Mouse (Mus musculus): Measurements from ENCODE around the gene Gm28557. TPM values are rescaled to one million over a fixed set of nuclear protein-coding genes. Genes with fewer than 3 reads are reported as not detected.

The Gm28557 gene
- polyA plus RNA-seq, 1 experiment from 2014 or later, result 2.7 TPM

- Histone ChIP-seq H3K4me2 (ENCODE audit: low read depth, low read length) (peak overlapping the region; percentile 74), H3K9me3 (ENCODE audit: control insufficient read depth, low read length) (no peaks in the 10 kb centered on the region), H3K27ac (ENCODE audit: low read length) (peak overlapping the region; percentile 91), H3K9ac (ENCODE audit: low read depth, low read length) (peak overlapping the region; percentile 72), H3K36me3 (ENCODE audit: control insufficient read depth, insufficient read depth, low read length) (peaks cover 5% of the 10 kb centered on the region; the same call in 1 of the 2 replicates), H3K27me3 (replicated peaks; ENCODE audit: control insufficient read depth, insufficient read depth, low read length) (no peaks in the 10 kb centered on the region), H3K4me3 (ENCODE audit: low read length) (peak overlapping the region; percentile 64), H3K4me1 (ENCODE audit: control insufficient read depth, insufficient read depth, low read length) (peaks cover 6% of the 10 kb centered on the region)
- 42% methylated on average over 9 of the region's 9 CpGs for WGBS
- peak; percentile 7 for ATAC-seq
These were observed 723 bp downstream of the Gm28557 start for GRCm38 (mm10) chr13:67107681-67108080.

- H3K4me3 ChIP-seq (ENCODE audit: low read length), result no peak within 1 kb of the TSS
- no peaks in the 10 kb centered on the region for H3K9me3 ChIP-seq (ENCODE audit: control insufficient read depth, low read length)
- no peak within 1 kb of the TSS for H3K27ac ChIP-seq (ENCODE audit: low read length)
- 91% methylated on average over 10 of the region's 10 CpGs for WGBS
- no peaks in the 10 kb centered on the region for H3K36me3 ChIP-seq (ENCODE audit: control insufficient read depth, insufficient read depth, low read length)
- no peak within 1 kb of the TSS for H3K4me2 ChIP-seq (ENCODE audit: low read depth, low read length)
- no peaks in the 10 kb centered on the region for H3K27me3 ChIP-seq (replicated peaks; ENCODE audit: control insufficient read depth, insufficient read depth, low read length)
- no peaks in the 10 kb centered on the region for H3K4me1 ChIP-seq (ENCODE audit: control insufficient read depth, insufficient read depth, low read length)
- no peak for ATAC-seq
- no peak within 1 kb of the TSS for H3K9ac ChIP-seq (ENCODE audit: low read depth, low read length)
These were observed 10.5 kb downstream of the Gm28557 start, which contains the start of gene Zfp708 for GRCm38 (mm10) chr13:67097876-67098275. Gene Zfp708 (minus strand): TSS chr13:67097976.

GRCm38 (mm10) chr13:67090154-67090553 is 18.2 kb downstream of the Gm28557 start:
- no peaks in the 10 kb centered on the region for H3K27me3 ChIP-seq (replicated peaks; ENCODE audit: control insufficient read depth, insufficient read depth, low read length)
- no peak overlapping the region for H3K27ac ChIP-seq (ENCODE audit: low read length)
- no peaks in the 10 kb centered on the region for H3K4me1 ChIP-seq (ENCODE audit: control insufficient read depth, insufficient read depth, low read length)
- H3K36me3 ChIP-seq (ENCODE audit: control insufficient read depth, insufficient read depth, low read length), result no peaks in the 10 kb centered on the region
- ATAC-seq, result 0 out of 2 replicates have a peak, but pooled peaks have one; percentile 23
- H3K4me3 ChIP-seq (ENCODE audit: low read length), result no peak overlapping the region
- no peak overlapping the region for H3K9ac ChIP-seq (ENCODE audit: low read depth, low read length)
- 79% methylated on average over 1 of the region's 1 CpGs for WGBS
- no peak overlapping the region for H3K4me2 ChIP-seq (ENCODE audit: low read depth, low read length)
- no peaks in the 10 kb centered on the region for H3K9me3 ChIP-seq (ENCODE audit: control insufficient read depth, low read length)

GRCm38 (mm10) chr13:67081946-67082345 is 26.5 kb downstream of the Gm28557 start:
- WGBS, result 76% methylated on average over 1 of the region's 1 CpGs
- H3K27me3 ChIP-seq (replicated peaks; ENCODE audit: control insufficient read depth, insufficient read depth, low read length), result no peaks in the 10 kb centered on the region
- H3K9ac ChIP-seq (ENCODE audit: low read depth, low read length), result peak overlapping the region; percentile 75
- peak overlapping the region; percentile 95 for H3K27ac ChIP-seq (ENCODE audit: low read length)
- H3K4me1 ChIP-seq (ENCODE audit: control insufficient read depth, insufficient read depth, low read length), result peaks cover 7% of the 10 kb centered on the region; the same call in 1 of the 2 replicates
- H3K36me3 ChIP-seq (ENCODE audit: control insufficient read depth, insufficient read depth, low read length), result no peaks in the 10 kb centered on the region
- ATAC-seq, result no peak
- H3K4me2 ChIP-seq (ENCODE audit: low read depth, low read length), result peak overlapping the region; percentile 68
- H3K9me3 ChIP-seq (ENCODE audit: control insufficient read depth, low read length), result no peaks in the 10 kb centered on the region
- peak overlapping the region; percentile 66 for H3K4me3 ChIP-seq (ENCODE audit: low read length)

- H3K4me3 ChIP-seq (ENCODE audit: low read length), result peak overlapping the region; percentile 66
- no peaks in the 10 kb centered on the region for H3K9me3 ChIP-seq (ENCODE audit: control insufficient read depth, low read length)
- H3K36me3 ChIP-seq (ENCODE audit: control insufficient read depth, insufficient read depth, low read length), result no peaks in the 10 kb centered on the region
- peak; percentile 100 for ATAC-seq
- H3K27me3 ChIP-seq (replicated peaks; ENCODE audit: control insufficient read depth, insufficient read depth, low read length), result no peaks in the 10 kb centered on the region
- H3K27ac ChIP-seq (ENCODE audit: low read length), result peak overlapping the region; percentile 95
- peak overlapping the region; percentile 68 for H3K4me2 ChIP-seq (ENCODE audit: low read depth, low read length)
- WGBS, result under 1% methylated on average over 24 of the region's 24 CpGs
- peak overlapping the region; percentile 75 for H3K9ac ChIP-seq (ENCODE audit: low read depth, low read length)
- peaks cover 7% of the 10 kb centered on the region; the same call in 1 of the 2 replicates for H3K4me1 ChIP-seq (ENCODE audit: control insufficient read depth, insufficient read depth, low read length)
These were observed 27.2 kb downstream of the Gm28557 start for GRCm38 (mm10) chr13:67081142-67081713.

- H3K27ac ChIP-seq (ENCODE audit: low read length), result no peak overlapping the region
- peaks cover 8% of the 10 kb centered on the region for H3K36me3 ChIP-seq (ENCODE audit: control insufficient read depth, insufficient read depth, low read length)
- 99% methylated on average over 2 of the region's 2 CpGs for WGBS
- no peak overlapping the region for H3K4me2 ChIP-seq (ENCODE audit: low read depth, low read length)
- H3K4me1 ChIP-seq (ENCODE audit: control insufficient read depth, insufficient read depth, low read length), result peaks cover 7% of the 10 kb centered on the region; the same call in 1 of the 2 replicates
- no peaks in the 10 kb centered on the region for H3K9me3 ChIP-seq (ENCODE audit: control insufficient read depth, low read length)
- H3K9ac ChIP-seq (ENCODE audit: low read depth, low read length), result no peak overlapping the region
- H3K27me3 ChIP-seq (replicated peaks; ENCODE audit: control insufficient read depth, insufficient read depth, low read length), result no peaks in the 10 kb centered on the region
- ATAC-seq, result no peak
- H3K4me3 ChIP-seq (ENCODE audit: low read length), result no peak overlapping the region
These were observed 31.2 kb downstream of the Gm28557 start for GRCm38 (mm10) chr13:67077244-67077643.

GRCm38 (mm10) chr13:67072786-67073185 is 35.6 kb downstream of the Gm28557 start:
- no peak overlapping the region for H3K4me3 ChIP-seq (ENCODE audit: low read length)
- ATAC-seq, result no peak
- H3K36me3 ChIP-seq (ENCODE audit: control insufficient read depth, insufficient read depth, low read length), result peaks cover 25% of the 10 kb centered on the region
- no peak overlapping the region for H3K27ac ChIP-seq (ENCODE audit: low read length)
- WGBS, result 92% methylated on average over 2 of the region's 2 CpGs
- H3K9ac ChIP-seq (ENCODE audit: low read depth, low read length), result no peak overlapping the region
- H3K4me2 ChIP-seq (ENCODE audit: low read depth, low read length), result no peak overlapping the region
- H3K9me3 ChIP-seq (ENCODE audit: control insufficient read depth, low read length), result peaks cover 7% of the 10 kb centered on the region
- no peaks in the 10 kb centered on the region for H3K4me1 ChIP-seq (ENCODE audit: control insufficient read depth, insufficient read depth, low read length)
- no peaks in the 10 kb centered on the region for H3K27me3 ChIP-seq (replicated peaks; ENCODE audit: control insufficient read depth, insufficient read depth, low read length)

- Histone ChIP-seq H3K4me3 (ENCODE audit: low read length) (no peak overlapping the region), H3K9ac (ENCODE audit: low read depth, low read length) (no peak overlapping the region), H3K36me3 (ENCODE audit: control insufficient read depth, insufficient read depth, low read length) (peaks cover 10% of the 10 kb centered on the region; the same call in 1 of the 2 replicates), H3K27ac (ENCODE audit: low read length) (no peak overlapping the region), H3K27me3 (replicated peaks; ENCODE audit: control insufficient read depth, insufficient read depth, low read length) (no peaks in the 10 kb centered on the region), H3K9me3 (ENCODE audit: control insufficient read depth, low read length) (peaks cover 6% of the 10 kb centered on the region; the same call in 1 of the 2 replicates), H3K4me2 (ENCODE audit: low read depth, low read length) (no peak overlapping the region), H3K4me1 (ENCODE audit: control insufficient read depth, insufficient read depth, low read length) (no peaks in the 10 kb centered on the region)
- no peak for ATAC-seq
- 89% methylated on average over 8 of the region's 8 CpGs for WGBS
These were observed 43.0 kb downstream of the Gm28557 start for GRCm38 (mm10) chr13:67065386-67065785.

- Histone ChIP-seq H3K9ac (ENCODE audit: low read depth, low read length) (no peak overlapping the region), H3K27me3 (replicated peaks; ENCODE audit: control insufficient read depth, insufficient read depth, low read length) (no peaks in the 10 kb centered on the region), H3K27ac (ENCODE audit: low read length) (no peak overlapping the region), H3K4me2 (ENCODE audit: low read depth, low read length) (no peak overlapping the region), H3K4me3 (ENCODE audit: low read length) (no peak overlapping the region), H3K9me3 (ENCODE audit: control insufficient read depth, low read length) (peaks cover 3% of the 10 kb centered on the region; the same call in 1 of the 2 replicates), H3K4me1 (ENCODE audit: control insufficient read depth, insufficient read depth, low read length) (peaks cover 3% of the 10 kb centered on the region; the same call in 1 of the 2 replicates), H3K36me3 (ENCODE audit: control insufficient read depth, insufficient read depth, low read length) (no peaks in the 10 kb centered on the region)
- ATAC-seq, result no peak
- WGBS, result 47% methylated on average over 7 of the region's 7 CpGs
These were observed 46.0 kb downstream of the Gm28557 start for GRCm38 (mm10) chr13:67062427-67062826.

Data from intestine, embryonic 16.5 days (tissue).